Mouse (Mus musculus) heart, embryonic 15.5 days (tissue): ENCODE data around the gene Snap25. TPM values are rescaled to one million over a fixed set of nuclear protein-coding genes. Genes with fewer than 3 reads are reported as not detected.

ENCODE experiments used
- ATAC-seq: fragments of 200-750 bp; cut with Nextera tagmentation; replicated peaks from 2 replicates; pipeline ENCODE4 v1.8.0; 2017; ENCODE audit warnings: low read depth, moderate TSS enrichment; ENCODE audit not compliant: insufficient number of reproducible peaks, insufficient read depth, low FRiP score
- H3K27ac ChIP-seq: fragments of 300-500 bp; sonication (generic); 2 replicates; pipeline ENCODE4 v1.5.1; 2015; ENCODE audit warnings: mild to moderate bottlenecking, inconsistent platforms
- H3K27me3 ChIP-seq: fragments of 300-500 bp; sonication (generic); 2 replicates; pipeline ENCODE4 v1.6.1; 2015; ENCODE audit warnings: inconsistent platforms
- H3K36me3 ChIP-seq: fragments of 300-500 bp; sonication (generic); 2 replicates; pipeline ENCODE4 v1.6.1; 2015; ENCODE audit warnings: mild to moderate bottlenecking, inconsistent platforms
- H3K4me1 ChIP-seq: fragments of 300-500 bp; sonication (generic); replicated peaks from 2 replicates; pipeline ENCODE4 v1.6.1; 2015; ENCODE audit warnings: inconsistent platforms
- H3K4me2 ChIP-seq: fragments of 300-500 bp; sonication (generic); 2 replicates; pipeline ENCODE4 v1.6.1; 2015; ENCODE audit warnings: inconsistent platforms, mild to moderate bottlenecking, moderate library complexity
- H3K4me3 ChIP-seq: fragments of 300-500 bp; sonication (generic); 2 replicates; pipeline ENCODE4 v1.5.1; 2015; ENCODE audit warnings: mild to moderate bottlenecking, inconsistent platforms
- H3K9ac ChIP-seq: fragments of 300-500 bp; sonication (generic); 2 replicates; pipeline ENCODE4 v1.6.1; 2015; ENCODE audit warnings: mild to moderate bottlenecking, inconsistent platforms
- H3K9me3 ChIP-seq: fragments of 300-500 bp; sonication (generic); replicated peaks from 2 replicates; pipeline ENCODE4 v1.6.1; 2016; ENCODE audit warnings: inconsistent platforms
- WGBS: fragments of 180-500 bp; shearing (Covaris S2); methylation state at CpG from one replicate; pipeline ENCODE4 v1.1.7; 2015; ENCODE audit warnings: mixed read lengths; 5-methylcytosine and 5-hydroxymethylcytosine counted together
- polyA plus RNA-seq: library from polyadenylated mRNA; unstranded; fragments of >200 nt; fragmentation: Nextera tagmentation; extraction: Ambion mirVana; gene quantifications from 2 replicates; pipeline ENCODE4 v1.2.1, GENCODE M21; 2015

Gene Snap25
- polyA plus RNA-seq, 1 experiment from 2014 or later, result 0.59 TPM

DNA sequence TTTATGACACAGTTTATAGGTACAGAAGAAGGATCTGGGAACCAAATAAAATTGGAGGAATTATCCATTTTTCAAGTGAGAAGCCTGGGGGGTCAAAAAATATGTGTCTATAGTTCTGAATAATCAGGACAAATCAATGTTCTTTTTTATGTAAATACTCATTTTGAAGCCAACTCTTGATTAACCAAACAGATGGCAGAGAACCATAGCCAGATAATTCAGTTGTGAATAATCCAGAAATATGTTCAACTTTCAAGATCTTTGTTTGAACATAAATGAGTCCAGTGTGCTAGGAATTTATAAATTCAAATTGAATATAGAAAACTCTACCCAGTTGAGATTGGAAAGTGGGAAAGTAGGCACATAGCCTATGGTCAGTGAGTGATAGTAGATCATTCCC, 67.0 kb downstream of the Snap25 start:
- Histone ChIP-seq H3K9me3 (no peaks in the 10 kb centered on the region), H3K9ac (no peak overlapping the region), H3K27me3 (no peaks in the 10 kb centered on the region), H3K27ac (no peak overlapping the region), H3K36me3 (no peaks in the 10 kb centered on the region), H3K4me2 (no peak overlapping the region), H3K4me3 (no peak overlapping the region), H3K4me1 (no peaks in the 10 kb centered on the region)
- no peak for ATAC-seq

GRCm38 (mm10) chr2:136784310-136784709, 71.1 kb downstream of the Snap25 start:
- 76% methylated on average over 4 of the region's 4 CpGs for WGBS
- no peak overlapping the region for H3K4me2 ChIP-seq
- H3K27me3 ChIP-seq, result no peaks in the 10 kb centered on the region
- no peak for ATAC-seq
- no peak overlapping the region for H3K9ac ChIP-seq
- H3K9me3 ChIP-seq, result no peaks in the 10 kb centered on the region
- no peaks in the 10 kb centered on the region for H3K4me1 ChIP-seq
- H3K27ac ChIP-seq, result no peak overlapping the region
- H3K4me3 ChIP-seq, result no peak overlapping the region
- H3K36me3 ChIP-seq, result no peaks in the 10 kb centered on the region

DNA sequence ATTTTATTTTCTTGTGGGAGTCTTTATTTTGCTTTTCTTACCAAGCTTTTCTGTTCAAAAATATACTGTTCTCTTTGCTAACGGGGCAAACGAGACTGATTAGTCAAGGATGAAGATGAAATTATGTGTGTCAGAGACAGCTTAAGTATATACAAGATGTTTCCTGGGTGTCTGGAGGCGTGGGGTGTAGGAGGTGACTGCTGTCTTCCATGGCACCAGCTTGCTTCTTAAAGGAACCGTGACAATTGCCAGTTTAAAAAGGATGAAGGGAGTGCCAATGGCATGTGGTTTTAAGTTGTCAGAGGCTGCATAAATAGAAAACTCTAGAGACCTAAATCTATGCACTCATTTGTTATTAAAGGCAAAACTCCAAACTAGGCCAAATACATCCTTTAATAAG, 75.1 kb downstream of the Snap25 start:
- H3K9ac ChIP-seq, result no peak overlapping the region
- H3K9me3 ChIP-seq, result no peaks in the 10 kb centered on the region
- 59% methylated on average over 4 of the region's 4 CpGs for WGBS
- no peaks in the 10 kb centered on the region for H3K4me1 ChIP-seq
- no peak for ATAC-seq
- H3K27me3 ChIP-seq, result no peaks in the 10 kb centered on the region
- H3K4me3 ChIP-seq, result no peak overlapping the region
- H3K27ac ChIP-seq, result no peak overlapping the region
- H3K4me2 ChIP-seq, result no peak overlapping the region
- H3K36me3 ChIP-seq, result no peaks in the 10 kb centered on the region

DNA sequence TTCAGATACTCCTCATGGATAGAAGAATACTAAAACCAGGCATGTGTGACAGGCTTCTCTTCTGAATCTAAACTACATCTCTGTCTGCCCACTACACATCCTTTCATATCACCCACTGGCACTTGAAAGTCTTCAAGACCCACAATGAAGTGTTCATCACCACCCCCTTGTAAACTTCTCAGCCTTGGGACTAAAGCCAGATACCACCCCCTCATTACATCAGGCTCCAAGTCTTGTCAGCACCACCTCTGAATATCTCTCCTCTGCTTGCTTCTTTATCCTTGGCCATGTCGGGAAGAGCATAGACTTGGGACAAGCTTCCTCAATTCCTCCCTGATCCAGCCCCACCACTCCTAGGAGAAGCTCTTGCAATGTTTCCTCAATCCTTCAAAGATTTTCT, 83.3 kb downstream of the Snap25 start:
- no peaks in the 10 kb centered on the region for H3K9me3 ChIP-seq
- H3K9ac ChIP-seq, result no peak overlapping the region
- no peaks in the 10 kb centered on the region for H3K27me3 ChIP-seq
- ATAC-seq, result no peak
- no peak overlapping the region for H3K4me3 ChIP-seq
- H3K36me3 ChIP-seq, result no peaks in the 10 kb centered on the region
- no peak overlapping the region for H3K27ac ChIP-seq
- no peak overlapping the region for H3K4me2 ChIP-seq
- H3K4me1 ChIP-seq, result no peaks in the 10 kb centered on the region
- 34% methylated on average over 1 of the region's 1 CpGs for WGBS

DNA sequence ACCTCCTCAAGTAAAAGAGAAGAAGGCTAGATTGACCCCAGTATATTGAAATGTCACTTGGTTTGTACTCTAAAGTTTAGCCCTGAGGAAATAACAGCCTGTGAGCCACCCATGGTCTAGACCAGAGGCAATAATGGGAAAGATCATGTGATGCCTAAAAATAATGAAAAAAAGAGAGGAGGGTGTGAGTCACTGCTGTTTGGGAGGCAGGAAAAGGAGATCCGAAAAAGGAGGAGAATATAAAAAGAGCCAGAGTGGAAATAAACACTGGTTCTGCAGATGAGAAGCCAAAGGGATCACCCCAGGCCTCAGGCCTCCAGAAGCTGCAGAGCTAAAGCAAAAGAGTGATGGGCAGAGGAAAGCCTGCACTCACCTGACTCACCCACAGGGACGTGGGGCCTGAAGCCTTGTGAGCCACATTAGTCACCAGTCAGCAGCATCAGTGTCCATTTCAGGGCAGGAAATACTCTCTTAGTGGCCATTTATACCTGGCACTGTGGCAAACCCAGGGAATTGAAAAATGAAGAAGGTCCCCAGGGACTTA, 85.7 kb downstream of the Snap25 start:
- Histone ChIP-seq H3K4me1 (no peaks in the 10 kb centered on the region), H3K4me3 (no peak overlapping the region), H3K9me3 (no peaks in the 10 kb centered on the region), H3K27me3 (no peaks in the 10 kb centered on the region), H3K27ac (no peak overlapping the region), H3K36me3 (no peaks in the 10 kb centered on the region), H3K9ac (no peak overlapping the region), H3K4me2 (no peak overlapping the region)
- WGBS, result 53% methylated on average over 2 of the region's 2 CpGs
- ATAC-seq, result no peak

DNA sequence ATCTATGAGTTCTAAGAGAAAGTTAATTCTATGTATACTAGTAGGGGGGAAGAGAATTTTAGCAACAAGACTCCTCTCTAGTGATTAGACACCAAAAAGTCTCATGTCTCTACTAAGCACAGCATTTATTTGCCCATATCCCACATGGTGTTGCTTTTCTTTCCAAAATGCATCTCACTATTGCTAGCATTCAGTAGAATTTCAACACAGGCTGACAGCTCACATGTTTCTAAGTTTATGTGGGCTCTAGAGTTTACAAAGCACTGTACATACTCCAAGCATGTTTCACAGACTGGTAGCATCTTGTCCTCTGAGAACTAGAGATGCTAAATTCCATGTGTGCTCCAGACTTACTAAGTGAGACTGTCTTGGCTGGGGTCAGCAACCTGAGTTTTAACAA, 87.8 kb downstream of the Snap25 start:
- no peak overlapping the region for H3K9ac ChIP-seq

GRCm38 (mm10) chr2:136802076-136802475, 88.8 kb downstream of the Snap25 start:
- no peak overlapping the region for H3K4me3 ChIP-seq
- H3K4me2 ChIP-seq, result no peak overlapping the region
- ATAC-seq, result no peak
- H3K4me1 ChIP-seq, result no peaks in the 10 kb centered on the region
- H3K36me3 ChIP-seq, result no peaks in the 10 kb centered on the region
- no peaks in the 10 kb centered on the region for H3K27me3 ChIP-seq
- H3K9me3 ChIP-seq, result no peaks in the 10 kb centered on the region
- H3K9ac ChIP-seq, result no peak overlapping the region
- WGBS, result 49% methylated on average over 3 of the region's 3 CpGs
- no peak overlapping the region for H3K27ac ChIP-seq

More for the DNA sequence above, 87.8 kb downstream of the Snap25 start:
- Histone ChIP-seq H3K27me3 (no peaks in the 10 kb centered on the region), H3K4me3 (no peak overlapping the region), H3K4me2 (no peak overlapping the region), H3K4me1 (no peaks in the 10 kb centered on the region), H3K36me3 (no peaks in the 10 kb centered on the region), H3K9me3 (no peaks in the 10 kb centered on the region), H3K27ac (no peak overlapping the region)
- ATAC-seq, result no peak

DNA sequence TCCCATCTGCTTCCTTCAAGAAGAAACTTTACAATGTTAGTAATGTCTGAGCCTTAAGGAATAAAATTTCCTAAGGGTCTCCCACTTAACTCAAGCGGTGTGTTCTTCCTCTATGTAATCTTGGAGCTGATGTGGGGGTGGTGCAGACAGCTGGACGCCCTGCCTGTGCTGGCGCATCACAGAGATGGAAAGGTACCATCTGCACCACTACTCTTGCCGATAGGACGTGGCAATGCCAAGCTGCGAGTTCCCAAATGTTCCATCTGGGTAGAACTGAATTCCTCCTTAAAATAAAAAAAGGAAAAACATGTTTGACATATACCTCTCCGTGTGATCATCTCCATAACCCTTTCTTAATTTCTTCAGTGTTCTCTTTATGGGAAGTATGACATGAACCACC, 89.9 kb downstream of the Snap25 start:
- no peak overlapping the region for H3K4me3 ChIP-seq
- no peak for ATAC-seq
- no peaks in the 10 kb centered on the region for H3K36me3 ChIP-seq
- no peak overlapping the region for H3K9ac ChIP-seq
- no peaks in the 10 kb centered on the region for H3K4me1 ChIP-seq
- 69% methylated on average over 7 of the region's 7 CpGs for WGBS
- no peaks in the 10 kb centered on the region for H3K9me3 ChIP-seq
- H3K27me3 ChIP-seq, result no peaks in the 10 kb centered on the region
- no peak overlapping the region for H3K27ac ChIP-seq
- no peak overlapping the region for H3K4me2 ChIP-seq

DNA sequence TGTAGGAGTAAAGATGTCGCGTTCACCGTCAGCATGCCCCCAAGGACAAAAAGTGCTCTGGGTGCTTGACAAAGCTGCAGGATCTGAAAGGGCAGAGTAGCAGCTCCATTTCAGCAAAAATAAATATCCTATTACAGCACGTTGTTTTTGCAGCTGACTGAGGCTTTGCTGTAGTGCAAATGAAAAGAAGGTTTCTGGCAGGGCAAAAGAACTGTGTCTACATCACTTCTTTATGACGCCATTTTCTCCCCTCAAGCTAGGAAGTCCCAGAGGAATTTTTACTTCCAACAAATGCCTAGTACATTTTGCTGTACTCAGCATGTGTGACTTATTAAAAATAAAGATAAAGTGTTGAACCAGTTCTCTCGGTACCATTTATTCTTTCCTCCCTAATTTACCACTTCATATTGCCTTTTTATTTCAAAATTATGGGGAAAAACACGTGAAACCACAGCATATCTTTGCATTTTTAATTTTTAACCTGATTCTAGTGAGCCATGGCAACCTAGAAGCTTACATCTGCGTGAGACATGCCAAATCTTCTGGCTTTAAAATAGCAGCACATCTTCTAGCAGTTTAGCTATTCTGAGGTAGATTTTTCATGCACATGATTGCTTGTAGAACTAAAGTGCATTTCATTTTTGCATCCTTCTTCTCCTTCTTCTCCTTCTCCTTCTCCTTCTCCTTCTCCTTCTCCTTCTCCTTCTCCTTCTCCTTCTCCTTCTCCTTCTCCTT, 94.9 kb downstream of the Snap25 start:
- ATAC-seq, result no peak
- Histone ChIP-seq H3K9ac (no peak overlapping the region), H3K4me3 (no peak overlapping the region), H3K4me1 (no peaks in the 10 kb centered on the region), H3K36me3 (no peaks in the 10 kb centered on the region), H3K9me3 (no peaks in the 10 kb centered on the region), H3K27ac (0 out of 2 replicates have a peak overlapping the region, but pooled peaks have one; percentile 24), H3K4me2 (no peak overlapping the region), H3K27me3 (no peaks in the 10 kb centered on the region)
- WGBS, result 61% methylated on average over 8 of the region's 8 CpGs

DNA sequence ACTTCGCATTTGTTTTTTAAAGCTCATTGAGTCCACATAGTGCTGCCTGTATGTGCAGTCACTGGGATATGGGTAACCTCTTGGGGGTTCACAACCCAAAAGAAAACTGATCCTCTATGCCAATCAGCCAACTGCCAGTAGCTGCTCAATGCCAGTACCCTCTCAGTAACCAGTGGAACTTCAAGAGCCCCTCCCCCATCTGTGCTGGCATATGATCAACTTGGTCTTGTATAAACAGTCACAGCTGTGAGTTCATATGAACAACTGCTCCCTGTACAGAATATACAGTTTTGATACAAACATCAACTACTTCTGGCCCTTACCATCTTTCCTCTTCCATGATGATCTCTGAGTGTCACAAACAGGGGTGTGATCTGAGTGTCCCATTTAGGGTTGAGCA, 98.1 kb downstream of the Snap25 start:
- ATAC-seq, result no peak
- no peak overlapping the region for H3K4me2 ChIP-seq
- no peak overlapping the region for H3K4me3 ChIP-seq
- H3K27ac ChIP-seq, result no peak overlapping the region
- H3K9ac ChIP-seq, result no peak overlapping the region
- H3K4me1 ChIP-seq, result no peaks in the 10 kb centered on the region
- 79% methylated on average over 1 of the region's 1 CpGs for WGBS
- H3K27me3 ChIP-seq, result no peaks in the 10 kb centered on the region
- H3K9me3 ChIP-seq, result no peaks in the 10 kb centered on the region
- no peaks in the 10 kb centered on the region for H3K36me3 ChIP-seq

- WGBS, result 82% methylated on average over 9 of the region's 9 CpGs
- Histone ChIP-seq H3K36me3 (no peaks in the 10 kb centered on the region), H3K4me1 (no peaks in the 10 kb centered on the region), H3K9ac (no peak overlapping the region), H3K27me3 (no peaks in the 10 kb centered on the region), H3K4me3 (no peak overlapping the region), H3K27ac (no peak overlapping the region), H3K9me3 (no peaks in the 10 kb centered on the region), H3K4me2 (no peak overlapping the region)
- no peak for ATAC-seq
These were observed 103.6 kb downstream of the Snap25 start for GRCm38 (mm10) chr2:136816717-136817400.
